Mouse (Mus musculus) small intestine, adult 2 months (tissue): ENCODE data around the gene Il1r1.

Experiments
- CTCF ChIP-seq: fragments of 200-500 bp; IDR thresholded peaks from 2 replicates; pipeline ENCODE4 v1.5.1; 2012; ENCODE audit warnings: low read depth, mild to moderate bottlenecking, control low read depth, inconsistent platforms, low read length, moderate library complexity, mixed read lengths; ENCODE audit not compliant: insufficient replicate concordance, insufficient read length; ENCODE audit errors: extremely low read depth
- POLR2A ChIP-seq: fragments of 200-500 bp; IDR thresholded peaks from 2 replicates; pipeline ENCODE4 v1.6.1; 2012; ENCODE audit warnings: low read depth, mild to moderate bottlenecking, control low read depth, inconsistent platforms, low read length, moderate library complexity

- no peak for TF ChIP-seq POLR2A
- no peak for TF ChIP-seq CTCF
These were observed 700 bp downstream of the Il1r1 start for GRCm38 (mm10) chr1:40225580-40225979.
